Mouse (Mus musculus): ENCODE data around the gene Hoxc10. TPM values are rescaled to one million over a fixed set of nuclear protein-coding genes. Genes with fewer than 3 reads are reported as not detected.

Gene Hoxc10
- polyA plus RNA-seq, 1 experiment from 2014 or later: not detected

GRCm38 (mm10) chr15:102931706-102932358, 34.8 kb upstream of the Hoxc10 start:
- Histone ChIP-seq H3K4me2 (no peak overlapping the region), H3K4me1 (replicated peaks) (no peaks in the 10 kb centered on the region), H3K9me3 (no peaks in the 10 kb centered on the region), H3K27me3 (peaks cover 96% of the 10 kb centered on the region), H3K4me3 (no peak overlapping the region), H3K9ac (no peak overlapping the region), H3K27ac (replicated peaks) (no peak overlapping the region), H3K36me3 (no peaks in the 10 kb centered on the region)
- no peak for ATAC-seq (ENCODE audit: low FRiP score, low read depth)
- WGBS: 1% methylated on average over 23 of the region's 23 CpGs

DNA sequence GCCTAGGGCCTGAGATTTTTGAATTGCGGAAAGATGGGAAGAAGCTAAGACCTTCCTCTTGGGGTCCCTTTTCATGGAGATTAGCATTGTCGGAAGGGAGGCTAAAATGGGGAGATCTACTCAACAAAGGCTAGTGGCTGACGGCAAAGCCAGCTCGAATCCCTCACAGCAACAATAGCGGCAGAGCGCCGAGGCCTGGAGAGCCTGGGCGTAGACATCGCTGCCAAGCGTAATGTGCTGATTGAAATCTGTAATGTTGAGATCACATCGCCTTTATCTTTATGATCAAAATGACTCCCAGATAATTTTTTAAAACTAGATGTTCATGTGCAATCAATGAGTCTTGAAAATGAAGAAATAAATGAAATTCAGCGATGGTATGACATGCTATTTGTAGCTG, 32.2 kb upstream of the Hoxc10 start:
- Histone ChIP-seq H3K36me3 (no peaks in the 10 kb centered on the region), H3K4me1 (replicated peaks) (no peaks in the 10 kb centered on the region), H3K9me3 (no peaks in the 10 kb centered on the region), H3K4me3 (no peak overlapping the region), H3K4me2 (no peak overlapping the region), H3K9ac (no peak overlapping the region), H3K27ac (replicated peaks) (no peak overlapping the region), H3K27me3 (peaks cover 96% of the 10 kb centered on the region)
- WGBS: 1% methylated on average over 12 of the region's 12 CpGs
- no peak for ATAC-seq (ENCODE audit: low FRiP score, low read depth)

DNA sequence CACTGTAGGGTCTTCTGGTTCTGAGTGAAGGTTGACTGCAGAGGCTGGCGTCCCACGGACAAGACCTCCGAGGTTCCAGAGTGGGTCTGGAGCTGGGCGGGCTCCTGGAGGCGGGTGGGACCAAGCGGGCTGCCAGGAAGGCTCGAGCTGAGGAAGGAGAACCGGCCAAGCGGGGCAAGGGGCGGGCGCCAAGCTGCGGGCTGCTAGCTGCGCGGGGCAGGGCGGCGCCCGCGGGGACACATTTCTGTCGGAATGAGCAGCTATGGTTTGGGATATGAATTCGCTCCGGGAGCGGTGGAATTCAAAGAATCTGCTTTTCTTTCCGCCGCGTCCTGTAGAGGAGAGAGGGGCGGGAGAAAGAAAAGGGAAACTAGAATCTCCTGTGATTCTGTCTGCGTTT, 31.7 kb upstream of the Hoxc10 start:
- Histone ChIP-seq H3K4me1 (replicated peaks) (no peaks in the 10 kb centered on the region), H3K4me2 (no peak overlapping the region), H3K27ac (replicated peaks) (no peak overlapping the region), H3K4me3 (no peak overlapping the region), H3K9ac (no peak overlapping the region), H3K9me3 (no peaks in the 10 kb centered on the region), H3K27me3 (peaks cover 96% of the 10 kb centered on the region), H3K36me3 (no peaks in the 10 kb centered on the region)
- under 1% methylated on average over 26 of the region's 27 CpGs for WGBS
- ATAC-seq (ENCODE audit: low FRiP score, low read depth): no peak

DNA sequence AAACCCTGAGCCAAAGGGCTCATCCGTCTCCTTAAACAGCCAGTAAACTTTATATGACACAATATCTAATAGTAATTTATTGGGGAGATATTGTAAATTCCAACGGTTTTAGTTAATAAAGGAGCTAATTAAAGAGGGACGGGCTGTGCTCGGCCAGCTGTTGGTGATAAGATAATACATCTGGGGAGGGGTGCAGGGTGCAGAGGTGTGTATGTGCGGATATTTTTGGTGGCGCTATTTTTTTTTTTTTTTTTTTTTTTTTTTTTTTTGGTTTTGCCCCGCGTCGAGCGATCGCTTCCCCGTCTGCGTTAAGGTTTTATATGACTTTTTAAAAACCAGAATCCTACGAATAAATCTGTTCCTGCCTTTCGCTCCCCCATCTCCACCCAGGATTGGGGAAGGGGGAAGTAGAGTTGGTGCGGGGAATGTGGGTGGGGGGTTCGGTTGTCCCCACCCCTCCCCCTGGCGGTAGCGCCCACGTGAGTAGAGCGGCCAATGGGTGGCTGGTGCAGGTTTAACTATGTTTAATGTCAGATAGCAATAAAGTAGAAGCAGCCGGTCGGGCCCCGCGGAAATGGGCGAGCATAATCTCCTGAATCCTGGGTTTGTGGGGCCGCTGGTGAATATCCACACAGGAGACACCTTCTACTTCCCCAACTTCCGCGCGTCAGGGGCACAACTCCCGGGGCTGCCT, 30.2 kb upstream of the Hoxc10 start, which contains the start of gene Hoxc12:
Gene Hoxc12 (plus strand): TSS at position 479 of the 694 bp plus-strand sequence.
- Histone ChIP-seq H3K27ac (replicated peaks) (no peak within 1 kb of the TSS), H3K4me3 (no peak within 1 kb of the TSS), H3K36me3 (no peaks in the 10 kb centered on the region), H3K9me3 (no peaks in the 10 kb centered on the region), H3K4me1 (replicated peaks) (no peaks in the 10 kb centered on the region), H3K9ac (no peak within 1 kb of the TSS), H3K27me3 (peaks cover 96% of the 10 kb centered on the region), H3K4me2 (no peak within 1 kb of the TSS)
- 2% methylated on average over 31 of the region's 31 CpGs for WGBS
- ATAC-seq (ENCODE audit: low FRiP score, low read depth): no peak

GRCm38 (mm10) chr15:102937036-102937666, 29.4 kb upstream of the Hoxc10 start:
- no peak overlapping the region for H3K9ac ChIP-seq
- H3K27ac ChIP-seq (replicated peaks): no peak overlapping the region
- no peaks in the 10 kb centered on the region for H3K9me3 ChIP-seq

DNA sequence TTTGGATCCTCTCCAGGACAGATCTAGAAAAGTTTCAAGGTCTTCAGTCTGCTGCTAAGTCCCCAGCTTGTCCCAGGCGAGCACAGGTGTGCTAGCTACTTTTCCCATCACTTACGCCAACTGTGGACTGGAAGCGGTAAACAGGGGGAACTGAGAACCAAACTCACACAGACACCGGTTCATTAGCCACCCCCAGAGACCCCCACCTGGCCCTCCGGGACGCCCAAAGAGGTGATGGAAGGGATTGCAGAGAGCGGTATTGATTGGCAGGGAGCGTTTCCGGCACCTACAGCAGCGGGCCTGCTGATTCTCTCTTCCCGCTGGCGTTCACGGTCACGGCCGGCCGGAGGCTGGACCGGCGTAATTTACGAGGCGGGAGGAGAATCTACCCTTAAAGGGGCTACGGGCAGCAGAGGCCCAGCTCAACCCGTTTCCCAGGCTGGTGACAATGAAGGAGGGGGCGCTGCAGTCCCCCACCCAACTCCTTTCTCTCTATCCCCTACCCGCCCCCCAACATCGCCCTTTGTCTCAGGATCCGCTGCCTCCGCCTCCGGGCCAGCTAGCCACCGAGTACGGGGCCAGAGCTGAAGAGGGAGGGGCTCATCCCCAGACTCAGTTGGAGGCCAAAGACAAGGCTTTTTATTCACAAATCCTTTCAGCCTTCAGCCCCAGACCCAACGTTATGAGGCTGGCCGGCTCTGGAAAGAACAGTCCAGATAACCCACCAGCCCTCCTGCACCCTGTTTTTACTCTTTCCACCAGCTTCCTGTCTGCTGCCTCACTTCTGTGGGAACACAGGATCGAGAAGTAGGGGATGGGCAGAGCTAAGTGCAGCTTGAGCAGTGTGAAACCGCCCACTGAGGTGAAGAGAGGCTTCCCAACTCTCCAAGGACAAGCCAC, 27.1 kb upstream of the Hoxc10 start:
- 2% methylated on average over 34 of the region's 34 CpGs for WGBS
- no peak overlapping the region for H3K4me3 ChIP-seq
- H3K36me3 ChIP-seq: no peaks in the 10 kb centered on the region
- no peak for ATAC-seq (ENCODE audit: low FRiP score, low read depth)
- H3K9me3 ChIP-seq: no peaks in the 10 kb centered on the region
- H3K27me3 ChIP-seq: peaks cover 95% of the 10 kb centered on the region
- no peak overlapping the region for H3K4me2 ChIP-seq
- H3K27ac ChIP-seq (replicated peaks): no peak overlapping the region
- no peaks in the 10 kb centered on the region for H3K4me1 ChIP-seq (replicated peaks)
- H3K9ac ChIP-seq: no peak overlapping the region

More at GRCm38 (mm10) chr15:102937036-102937666, 29.4 kb upstream of the Hoxc10 start:
- Histone ChIP-seq H3K36me3 (no peaks in the 10 kb centered on the region), H3K27me3 (peaks cover 96% of the 10 kb centered on the region), H3K4me1 (replicated peaks) (no peaks in the 10 kb centered on the region), H3K4me2 (no peak overlapping the region), H3K4me3 (no peak overlapping the region)
- ATAC-seq (ENCODE audit: low FRiP score, low read depth): no peak
- WGBS: under 1% methylated on average over 47 of the region's 50 CpGs

GRCm38 (mm10) chr15:102942739-102943467, 23.7 kb upstream of the Hoxc10 start:
- Histone ChIP-seq H3K27ac (replicated peaks) (no peak overlapping the region), H3K4me2 (peak overlapping the region; percentile 22; the same call in 1 of the 2 replicates), H3K9ac (no peak overlapping the region), H3K9me3 (no peaks in the 10 kb centered on the region), H3K27me3 (peaks cover 96% of the 10 kb centered on the region), H3K4me1 (replicated peaks) (no peaks in the 10 kb centered on the region), H3K4me3 (no peak overlapping the region), H3K36me3 (no peaks in the 10 kb centered on the region)
- WGBS: under 1% methylated on average over 50 of the region's 53 CpGs
- ATAC-seq (ENCODE audit: low FRiP score, low read depth): no peak

- H3K4me2 ChIP-seq: no peak overlapping the region
- no peak overlapping the region for H3K27ac ChIP-seq (replicated peaks)
- peaks cover 96% of the 10 kb centered on the region for H3K27me3 ChIP-seq
- no peak for ATAC-seq (ENCODE audit: low FRiP score, low read depth)
- H3K9me3 ChIP-seq: no peaks in the 10 kb centered on the region
- H3K36me3 ChIP-seq: no peaks in the 10 kb centered on the region
- H3K4me3 ChIP-seq: no peak overlapping the region
- 6% methylated on average over 5 of the region's 5 CpGs for WGBS
- no peaks in the 10 kb centered on the region for H3K4me1 ChIP-seq (replicated peaks)
- no peak overlapping the region for H3K9ac ChIP-seq
These were observed 23.2 kb upstream of the Hoxc10 start for GRCm38 (mm10) chr15:102943468-102943813.

- Histone ChIP-seq H3K9ac (no peak overlapping the region), H3K4me1 (replicated peaks) (no peaks in the 10 kb centered on the region), H3K4me2 (no peak overlapping the region), H3K36me3 (no peaks in the 10 kb centered on the region), H3K4me3 (no peak overlapping the region), H3K9me3 (no peaks in the 10 kb centered on the region), H3K27ac (replicated peaks) (no peak overlapping the region), H3K27me3 (peaks cover 95% of the 10 kb centered on the region)
- ATAC-seq (ENCODE audit: low FRiP score, low read depth): no peak
- WGBS: 8% methylated on average over 22 of the region's 22 CpGs
These were observed 21.2 kb upstream of the Hoxc10 start for GRCm38 (mm10) chr15:102945185-102946077.

- Histone ChIP-seq H3K4me2 (no peak overlapping the region), H3K27ac (replicated peaks) (no peak overlapping the region), H3K4me1 (replicated peaks) (no peaks in the 10 kb centered on the region), H3K9ac (no peak overlapping the region), H3K36me3 (no peaks in the 10 kb centered on the region), H3K9me3 (no peaks in the 10 kb centered on the region), H3K27me3 (peaks cover 95% of the 10 kb centered on the region), H3K4me3 (no peak overlapping the region)
- ATAC-seq (ENCODE audit: low FRiP score, low read depth): no peak
- WGBS: 6% methylated on average over 9 of the region's 9 CpGs
These were observed 19.3 kb upstream of the Hoxc10 start for GRCm38 (mm10) chr15:102947276-102947675.
